Mouse (Mus musculus) heart, embryonic 12.5 days (tissue): ENCODE measurements around the gene Ccdc142. TPM values are rescaled to one million over a fixed set of nuclear protein-coding genes. Genes with fewer than 3 reads are reported as not detected.
A peak's percentile ranks its signal among the peaks of the same experiment; 100 is the strongest.

Experiments
- ATAC-seq: fragments of 200-750 bp; cut with Nextera tagmentation; 2 replicates; pipeline ENCODE4 v1.8.0; 2017; ENCODE audit warnings: moderate TSS enrichment, moderate library complexity; ENCODE audit not compliant: insufficient number of reproducible peaks, low FRiP score
- H3K27ac ChIP-seq: fragments of 300-500 bp; sonication (generic); 2 replicates; pipeline ENCODE4 v1.5.1; 2016; ENCODE audit warnings: mild to moderate bottlenecking, moderate library complexity; ENCODE audit not compliant: poor library complexity, severe bottlenecking
- H3K27me3 ChIP-seq: fragments of 300-500 bp; sonication (generic); replicated peaks from 2 replicates; pipeline ENCODE4 v1.6.1; 2016; ENCODE audit warnings: mild to moderate bottlenecking, moderate library complexity
- H3K36me3 ChIP-seq: fragments of 300-500 bp; sonication (generic); 2 replicates; pipeline ENCODE4 v1.6.1; 2016; ENCODE audit warnings: mild to moderate bottlenecking, moderate library complexity
- H3K4me1 ChIP-seq: fragments of 300-500 bp; sonication (generic); replicated peaks from 2 replicates; pipeline ENCODE4 v1.6.1; 2016; ENCODE audit warnings: mild to moderate bottlenecking
- H3K4me2 ChIP-seq: fragments of 300-500 bp; sonication (generic); 2 replicates; pipeline ENCODE4 v1.6.1; 2016; ENCODE audit warnings: mild to moderate bottlenecking, moderate library complexity
- H3K4me3 ChIP-seq: fragments of 300-500 bp; sonication (generic); 2 replicates; pipeline ENCODE4 v1.5.1; 2016; ENCODE audit warnings: mild to moderate bottlenecking
- H3K9ac ChIP-seq: fragments of 300-500 bp; sonication (generic); 2 replicates; pipeline ENCODE4 v1.6.1; 2016; ENCODE audit warnings: mild to moderate bottlenecking, moderate library complexity
- H3K9me3 ChIP-seq: fragments of 300-500 bp; sonication (generic); replicated peaks from 2 replicates; pipeline ENCODE4 v1.6.1; 2016; ENCODE audit warnings: mild to moderate bottlenecking, moderate library complexity
- WGBS: fragments of 180-500 bp; shearing (Covaris S2); methylation state at CpG from one replicate; pipeline ENCODE4 v1.1.7; 2016; 5-methylcytosine and 5-hydroxymethylcytosine counted together
- polyA plus RNA-seq: library from polyadenylated mRNA; unstranded; fragments of >200 nt; fragmentation: Nextera tagmentation; extraction: Ambion mirVana; gene quantifications from 2 replicates; pipeline ENCODE4 v1.2.1, GENCODE M21; 2016

The Ccdc142 gene
- polyA plus RNA-seq, 1 experiment from 2014 or later, result 1.9 TPM

DNA sequence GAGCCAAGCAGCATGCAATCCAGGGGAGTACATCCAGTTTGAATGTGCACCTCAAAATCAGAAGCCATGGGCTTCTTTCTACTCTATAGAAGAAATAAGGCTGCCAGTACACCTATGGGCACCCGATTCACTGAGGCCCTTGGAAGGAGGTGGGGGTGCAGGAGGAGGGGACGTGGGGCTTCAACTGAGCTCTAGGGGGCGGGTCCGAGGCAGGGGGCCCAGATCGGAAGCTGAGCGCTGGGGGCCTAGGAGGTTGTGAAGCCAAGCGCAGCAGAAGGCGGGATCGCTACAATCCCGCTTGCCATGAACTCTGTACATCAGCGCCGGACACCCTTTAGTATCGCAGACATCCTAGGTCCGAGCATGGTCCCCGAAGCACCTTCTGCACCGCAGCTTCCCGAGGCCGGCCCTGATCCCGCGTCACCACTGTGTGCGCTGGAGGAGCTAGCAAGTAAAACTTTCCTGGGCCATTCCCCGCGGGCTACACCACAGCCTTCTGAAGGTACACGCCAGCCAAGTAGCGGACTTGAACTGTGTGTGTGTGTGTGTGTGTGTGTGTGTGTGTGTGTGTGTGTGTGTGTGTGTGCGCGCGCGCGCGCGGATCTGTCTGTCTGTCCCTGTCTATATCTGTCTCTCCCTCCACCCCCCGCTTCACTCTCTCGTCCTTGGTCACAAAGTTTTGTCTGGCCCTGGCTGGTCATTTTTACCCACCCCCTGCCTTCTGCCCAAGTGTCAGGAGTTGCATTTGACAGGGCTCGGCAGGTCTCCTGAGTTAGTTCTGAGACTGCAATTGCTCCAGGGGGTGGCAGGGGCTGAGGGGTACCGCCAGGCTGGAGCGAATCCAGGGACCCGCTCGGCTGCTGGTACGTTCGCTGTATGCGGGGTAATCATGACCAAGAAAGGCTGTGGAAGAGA is 15.0 kb upstream of the Ccdc142 start, which contains the start of gene Lbx2:
Gene Lbx2, plus strand, starts transcription at position 247 of the 915 bp plus-strand sequence.
- peaks cover 22% of the 10 kb centered on the region for H3K4me1 ChIP-seq
- H3K9ac ChIP-seq, result peak within 1 kb of the TSS; percentile 27; the same call in 1 of the 2 replicates
- peak within 1 kb of the TSS; percentile 68 for H3K4me2 ChIP-seq
- 3% methylated on average over 35 of the region's 42 CpGs for whole genome bisulfite sequencing
- no peak for ATAC-seq
- no peaks in the 10 kb centered on the region for H3K9me3 ChIP-seq
- peaks cover 9% of the 10 kb centered on the region for H3K36me3 ChIP-seq
- H3K27ac ChIP-seq, result no peak within 1 kb of the TSS
- peak within 1 kb of the TSS; percentile 39 for H3K4me3 ChIP-seq
- peaks cover 90% of the 10 kb centered on the region for H3K27me3 ChIP-seq

GRCm38 (mm10) chr6:83087205-83087925 is 14.0 kb upstream of the Ccdc142 start:
- 1% methylated on average over 47 of the region's 47 CpGs for WGBS
- H3K9me3 ChIP-seq, result no peaks in the 10 kb centered on the region
- H3K4me3 ChIP-seq, result peak overlapping the region; percentile 39
- peak overlapping the region; percentile 1; the same call in 1 of the 2 replicates for H3K9ac ChIP-seq
- peak overlapping the region; percentile 68 for H3K4me2 ChIP-seq
- no peak overlapping the region for H3K27ac ChIP-seq
- peaks cover 83% of the 10 kb centered on the region for H3K27me3 ChIP-seq
- H3K4me1 ChIP-seq, result peaks cover 22% of the 10 kb centered on the region
- H3K36me3 ChIP-seq, result peaks cover 2% of the 10 kb centered on the region; the same call in 1 of the 2 replicates
- no peak for ATAC-seq

DNA sequence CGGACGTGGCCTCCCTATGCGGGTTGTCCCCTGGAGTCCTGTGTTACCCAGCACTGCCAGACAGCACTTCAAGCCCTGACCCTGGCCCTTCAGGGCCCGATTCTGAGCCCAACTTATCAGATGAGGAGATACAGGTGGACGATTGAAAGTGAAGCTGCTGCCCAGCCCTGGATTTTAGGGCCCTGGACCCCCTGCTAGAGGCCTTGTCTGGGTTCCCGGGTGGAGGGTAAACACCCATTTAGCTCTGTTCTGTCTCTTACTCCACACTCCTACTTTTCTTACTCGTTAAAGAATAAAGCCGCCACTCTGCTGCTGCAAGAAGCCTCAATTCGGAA is 13.5 kb upstream of the Ccdc142 start:
- Histone ChIP-seq H3K36me3 (no peaks in the 10 kb centered on the region), H3K27me3 (peaks cover 82% of the 10 kb centered on the region), H3K27ac (no peak overlapping the region), H3K9ac (no peak overlapping the region), H3K9me3 (no peaks in the 10 kb centered on the region), H3K4me1 (peaks cover 25% of the 10 kb centered on the region), H3K4me3 (peak overlapping the region; percentile 39), H3K4me2 (peak overlapping the region; percentile 68)
- WGBS, result 11% methylated on average over 9 of the region's 9 CpGs
- no peak for ATAC-seq

- Histone ChIP-seq H3K4me2 (no peak overlapping the region), H3K27ac (no peak overlapping the region), H3K36me3 (no peaks in the 10 kb centered on the region), H3K9ac (no peak overlapping the region), H3K4me1 (peaks cover 11% of the 10 kb centered on the region), H3K9me3 (peaks cover 7% of the 10 kb centered on the region; the same call in 1 of the 2 replicates), H3K4me3 (no peak overlapping the region), H3K27me3 (peaks cover 60% of the 10 kb centered on the region)
- WGBS, result 33% methylated on average over 6 of the region's 6 CpGs
- no peak for ATAC-seq
These were observed 8.8 kb upstream of the Ccdc142 start for GRCm38 (mm10) chr6:83092416-83093127.

GRCm38 (mm10) chr6:83095968-83096367 is 5.4 kb upstream of the Ccdc142 start:
- no peaks in the 10 kb centered on the region for H3K36me3 ChIP-seq
- no peak overlapping the region for H3K27ac ChIP-seq
- 41% methylated on average over 6 of the region's 6 CpGs for WGBS
- H3K4me2 ChIP-seq, result no peak overlapping the region
- H3K9me3 ChIP-seq, result peaks cover 7% of the 10 kb centered on the region; the same call in 1 of the 2 replicates
- ATAC-seq, result no peak
- H3K27me3 ChIP-seq, result peaks cover 37% of the 10 kb centered on the region
- H3K4me3 ChIP-seq, result no peak overlapping the region
- H3K4me1 ChIP-seq, result peaks cover 5% of the 10 kb centered on the region; the same call in 1 of the 2 replicates
- no peak overlapping the region for H3K9ac ChIP-seq

- no peak overlapping the region for H3K4me3 ChIP-seq
- H3K9me3 ChIP-seq, result peaks cover 7% of the 10 kb centered on the region; the same call in 1 of the 2 replicates
- peaks cover 34% of the 10 kb centered on the region for H3K27me3 ChIP-seq
- ATAC-seq, result no peak
- H3K4me2 ChIP-seq, result no peak overlapping the region
- WGBS, result 57% methylated on average over 2 of the region's 2 CpGs
- no peak overlapping the region for H3K9ac ChIP-seq
- H3K36me3 ChIP-seq, result no peaks in the 10 kb centered on the region
- no peak overlapping the region for H3K27ac ChIP-seq
- peaks cover 13% of the 10 kb centered on the region for H3K4me1 ChIP-seq
These were observed 3.0 kb upstream of the Ccdc142 start for GRCm38 (mm10) chr6:83098411-83098810.

GRCm38 (mm10) chr6:83101688-83102556 is 521 bp downstream of the Ccdc142 start:
- WGBS, result under 1% methylated on average over 74 of the region's 74 CpGs
- peaks cover 15% of the 10 kb centered on the region for H3K4me1 ChIP-seq
- peak overlapping the region; percentile 90 for H3K9ac ChIP-seq
- 0 out of 2 replicates have a peak, but pooled peaks cover 7% of the 10 kb centered on the region for H3K36me3 ChIP-seq
- peak overlapping the region; percentile 68 for H3K27ac ChIP-seq
- peak overlapping the region; percentile 100 for H3K4me2 ChIP-seq
- H3K4me3 ChIP-seq, result peak overlapping the region; percentile 74
- no peaks in the 10 kb centered on the region; the same call in 1 of the 2 replicates for H3K9me3 ChIP-seq
- peak; percentile 84 for ATAC-seq
- H3K27me3 ChIP-seq, result peaks cover 13% of the 10 kb centered on the region

DNA sequence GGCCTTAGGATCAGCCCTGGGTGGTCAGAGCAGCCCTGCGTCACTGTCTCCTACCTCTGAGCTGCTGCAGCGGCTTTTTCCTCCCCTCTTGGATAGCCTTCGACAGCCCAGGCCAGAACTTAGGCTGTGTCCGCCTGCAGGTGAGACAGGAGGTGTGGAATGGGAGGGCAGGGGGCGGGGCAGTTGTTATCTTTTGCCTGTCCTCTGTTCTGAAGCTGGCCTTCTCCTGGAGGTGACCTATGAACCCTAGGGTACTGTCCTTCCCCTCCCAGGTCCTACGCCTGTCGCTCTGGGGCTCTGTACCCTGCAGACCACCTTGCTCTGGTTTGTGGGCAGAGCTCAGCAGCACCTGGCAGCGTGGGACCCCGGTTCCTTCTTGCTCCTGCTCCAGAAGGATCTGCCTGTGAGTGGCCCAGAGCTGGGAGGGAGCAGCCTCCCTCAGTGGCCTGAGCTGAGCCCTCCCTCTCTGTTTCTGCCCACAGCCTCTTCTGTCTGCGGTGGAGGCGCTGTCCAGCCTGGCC is 1.8 kb downstream of the Ccdc142 start:
- ATAC-seq, result no peak
- no peaks in the 10 kb centered on the region for H3K9me3 ChIP-seq
- H3K27me3 ChIP-seq, result peaks cover 13% of the 10 kb centered on the region
- H3K4me1 ChIP-seq, result peaks cover 24% of the 10 kb centered on the region
- H3K27ac ChIP-seq, result no peak overlapping the region
- H3K9ac ChIP-seq, result peak overlapping the region; percentile 90; the same call in 1 of the 2 replicates
- no peak overlapping the region for H3K4me3 ChIP-seq
- H3K36me3 ChIP-seq, result 0 out of 2 replicates have a peak, but pooled peaks cover 7% of the 10 kb centered on the region
- peak overlapping the region; percentile 100; the same call in 1 of the 2 replicates for H3K4me2 ChIP-seq
- WGBS, result 46% methylated on average over 11 of the region's 11 CpGs

GRCm38 (mm10) chr6:83104158-83104557 is 2.8 kb downstream of the Ccdc142 start:
- WGBS, result 85% methylated on average over 4 of the region's 4 CpGs
- H3K4me2 ChIP-seq, result no peak overlapping the region
- ATAC-seq, result no peak

More at GRCm38 (mm10) chr6:83104158-83104557, 2.8 kb downstream of the Ccdc142 start:
- Histone ChIP-seq H3K4me1 (peaks cover 28% of the 10 kb centered on the region), H3K27ac (no peak overlapping the region), H3K4me3 (no peak overlapping the region), H3K36me3 (0 out of 2 replicates have a peak, but pooled peaks cover 7% of the 10 kb centered on the region), H3K9ac (no peak overlapping the region), H3K9me3 (no peaks in the 10 kb centered on the region), H3K27me3 (peaks cover 11% of the 10 kb centered on the region)
